Mouse (Mus musculus) lung, embryonic 14.5 days (tissue): ENCODE results near the gene Eci1. TPM values are rescaled to one million over a fixed set of nuclear protein-coding genes. Genes with fewer than 3 reads are reported as not detected.
A peak's percentile ranks its signal among the peaks of the same experiment; 100 is the strongest.

ENCODE experiments used
- ATAC-seq: fragments of 200-750 bp; cut with Nextera tagmentation; 2 replicates; pipeline ENCODE4 v1.8.0; 2017; ENCODE audit warnings: mild to moderate bottlenecking, moderate TSS enrichment, moderate library complexity; ENCODE audit not compliant: insufficient read depth
- DNase-seq: peaks from one replicate; pipeline ENCODE4 v3.0.0-alpha.2; 2015
- H3K27ac ChIP-seq: fragments of 300-500 bp; sonication (generic); 2 replicates; pipeline ENCODE4 v1.5.1; 2014; ENCODE audit warnings: low read depth, mild to moderate bottlenecking, moderate library complexity
- H3K27me3 ChIP-seq: fragments of 300-500 bp; sonication (generic); 2 replicates; pipeline ENCODE4 v1.6.1; 2014; ENCODE audit warnings: low read length, control low read depth; ENCODE audit not compliant: insufficient read depth
- H3K36me3 ChIP-seq: fragments of 300-500 bp; sonication (generic); 2 replicates; pipeline ENCODE4 v1.6.1; 2014; ENCODE audit warnings: control low read depth; ENCODE audit not compliant: insufficient read depth
- H3K4me1 ChIP-seq: fragments of 300-500 bp; sonication (generic); 2 replicates; pipeline ENCODE4 v1.6.1; 2014; ENCODE audit warnings: antibody characterized with exemption, control low read depth; ENCODE audit not compliant: insufficient read depth
- H3K4me2 ChIP-seq: fragments of 300-500 bp; sonication (generic); 2 replicates; pipeline ENCODE4 v1.6.1; 2014; ENCODE audit warnings: mild to moderate bottlenecking
- H3K4me3 ChIP-seq: fragments of 300-500 bp; sonication (generic); 2 replicates; pipeline ENCODE4 v1.5.1; 2014; ENCODE audit warnings: low read depth, low read length
- H3K9ac ChIP-seq: fragments of 300-500 bp; sonication (generic); 2 replicates; pipeline ENCODE4 v1.6.1; 2014
- H3K9me3 ChIP-seq: fragments of 300-500 bp; sonication (generic); 2 replicates; pipeline ENCODE4 v1.6.1; 2016; ENCODE audit warnings: low read depth, low read length, control low read depth
- CTCF ChIP-seq: IDR thresholded peaks from 2 replicates; pipeline ENCODE4 v1.5.1; 2016; ENCODE audit warnings: antibody characterized with exemption, low read depth
- WGBS: fragments of 180-500 bp; shearing (Covaris S2); extraction: QIAGEN DNeasy Blood & Tissue Kit; methylation state at CpG from one replicate; pipeline ENCODE4 v1.1.7; 2014; 5-methylcytosine and 5-hydroxymethylcytosine counted together
- polyA plus RNA-seq: library from polyadenylated mRNA; unstranded; fragments of >200 nt; fragmentation: Nextera tagmentation; extraction: Ambion mirVana; gene quantifications from 2 replicates; pipeline ENCODE4 v1.2.1, GENCODE M21; 2014

Gene Eci1
- 79.8 and 80.8 TPM in 2 replicates for polyA plus RNA-seq

GRCm38 (mm10) chr17:24426471-24427169 is at the start of gene Eci1:
TSS of gene Eci1 (plus strand) at chr17:24426641.
- under 1% methylated on average over 48 of the region's 48 CpGs for WGBS
- peak; percentile 100 for ATAC-seq
- Histone ChIP-seq H3K27me3 (no peaks in the 10 kb centered on the region), H3K27ac (peak within 1 kb of the TSS; percentile 97), H3K36me3 (peaks cover 45% of the 10 kb centered on the region), H3K4me1 (no peaks in the 10 kb centered on the region), H3K9ac (peak within 1 kb of the TSS; percentile 89), H3K9me3 (no peaks in the 10 kb centered on the region), H3K4me3 (peak within 1 kb of the TSS; percentile 66), H3K4me2 (peak within 1 kb of the TSS; percentile 73)
- no peak for TF ChIP-seq CTCF
- peak; percentile 96 for DNase-seq

GRCm38 (mm10) chr17:24378496-24378895 is 47.9 kb upstream of the Eci1 start:
- no peak for TF ChIP-seq CTCF
- DNase-seq = no peak
- Histone ChIP-seq H3K9me3 (no peaks in the 10 kb centered on the region), H3K4me3 (no peak overlapping the region), H3K9ac (no peak overlapping the region), H3K27ac (no peak overlapping the region), H3K36me3 (peaks cover 26% of the 10 kb centered on the region; the same call in 1 of the 2 replicates), H3K27me3 (no peaks in the 10 kb centered on the region), H3K4me1 (no peaks in the 10 kb centered on the region), H3K4me2 (no peak overlapping the region)
- WGBS = 67% methylated on average over 2 of the region's 2 CpGs
- no peak for ATAC-seq

GRCm38 (mm10) chr17:24383789-24384188 is 42.7 kb upstream of the Eci1 start:
- no peaks in the 10 kb centered on the region for H3K9me3 ChIP-seq
- no peak overlapping the region for H3K27ac ChIP-seq
- DNase-seq (peak; percentile 25), ATAC-seq (no peak)
- no peaks in the 10 kb centered on the region for H3K4me1 ChIP-seq
- H3K9ac ChIP-seq = no peak overlapping the region
- H3K4me2 ChIP-seq = no peak overlapping the region
- H3K4me3 ChIP-seq = no peak overlapping the region
- H3K36me3 ChIP-seq = peaks cover 15% of the 10 kb centered on the region; the same call in 1 of the 2 replicates
- WGBS = 63% methylated on average over 8 of the region's 8 CpGs
- H3K27me3 ChIP-seq = no peaks in the 10 kb centered on the region
- no peak for TF ChIP-seq CTCF

- H3K9me3 ChIP-seq = no peaks in the 10 kb centered on the region
- no peaks in the 10 kb centered on the region for H3K4me1 ChIP-seq
- ATAC-seq (no peak), DNase-seq (no peak)
- WGBS = 69% methylated on average over 5 of the region's 5 CpGs
- no peak overlapping the region for H3K4me2 ChIP-seq
- no peak overlapping the region for H3K9ac ChIP-seq
- no peak overlapping the region for H3K4me3 ChIP-seq
- H3K27me3 ChIP-seq = no peaks in the 10 kb centered on the region
- no peak overlapping the region for H3K27ac ChIP-seq
- TF ChIP-seq CTCF = no peak
- peaks cover 14% of the 10 kb centered on the region; the same call in 1 of the 2 replicates for H3K36me3 ChIP-seq
Observed at GRCm38 (mm10) chr17:24388711-24389110, 37.7 kb upstream of the Eci1 start.

GRCm38 (mm10) chr17:24389865-24390264 is 36.6 kb upstream of the Eci1 start:
- ATAC-seq = no peak

GRCm38 (mm10) chr17:24391149-24391548 is 35.3 kb upstream of the Eci1 start:
- no peak overlapping the region for H3K27ac ChIP-seq
- WGBS = 61% methylated on average over 8 of the region's 8 CpGs
- H3K9ac ChIP-seq = no peak overlapping the region
- no peaks in the 10 kb centered on the region for H3K4me1 ChIP-seq
- ATAC-seq (no peak), DNase-seq (peak; percentile 22)
- H3K9me3 ChIP-seq = no peaks in the 10 kb centered on the region
- TF ChIP-seq CTCF = peak; percentile 51
- no peak overlapping the region for H3K4me3 ChIP-seq
- H3K27me3 ChIP-seq = no peaks in the 10 kb centered on the region
- H3K36me3 ChIP-seq = peaks cover 14% of the 10 kb centered on the region; the same call in 1 of the 2 replicates
- no peak overlapping the region for H3K4me2 ChIP-seq

More at GRCm38 (mm10) chr17:24389865-24390264, 36.6 kb upstream of the Eci1 start:
- no peak overlapping the region for H3K9ac ChIP-seq
- H3K36me3 ChIP-seq = peaks cover 14% of the 10 kb centered on the region; the same call in 1 of the 2 replicates
- H3K4me2 ChIP-seq = no peak overlapping the region
- peak; percentile 82 for DNase-seq
- WGBS = 1% methylated on average over 2 of the region's 2 CpGs
- no peaks in the 10 kb centered on the region for H3K9me3 ChIP-seq
- H3K4me1 ChIP-seq = no peaks in the 10 kb centered on the region
- H3K4me3 ChIP-seq = no peak overlapping the region
- no peaks in the 10 kb centered on the region for H3K27me3 ChIP-seq
- peak; percentile 78 for TF ChIP-seq CTCF
- no peak overlapping the region for H3K27ac ChIP-seq

GRCm38 (mm10) chr17:24393527-24393926 is 32.9 kb upstream of the Eci1 start:
- Histone ChIP-seq H3K27ac (peak overlapping the region; percentile 60; the same call in 1 of the 2 replicates), H3K27me3 (no peaks in the 10 kb centered on the region), H3K4me1 (no peaks in the 10 kb centered on the region), H3K9ac (no peak overlapping the region), H3K4me3 (no peak overlapping the region), H3K36me3 (peaks cover 9% of the 10 kb centered on the region; the same call in 1 of the 2 replicates), H3K4me2 (no peak overlapping the region), H3K9me3 (no peaks in the 10 kb centered on the region)
- TF ChIP-seq CTCF = no peak
- ATAC-seq = peak; percentile 83
- peak; percentile 28 for DNase-seq
- 21% methylated on average over 4 of the region's 4 CpGs for WGBS
